In genomic region chr4:57606258-57606657, GRCm38 (mm10) we compare ENCODE assay signal across 14 mouse cellular contexts. TPM values are rescaled to one million over a fixed set of nuclear protein-coding genes. Genes with fewer than 3 reads are reported as not detected.
DNase-seq lines count a peak whose midpoint lies in the region; ATAC-seq lines count a peak whose summit lies in the region.
"Had no signal": no experiment of that assay in that cellular context is flagged by ENCODE, and none has a peak within 500 bp of the region (broad histone marks: within the 10 kb centered on the region; RNA-seq: fewer than 3 reads in every experiment).

No protein-coding gene starts in this region.

- no peaks in the 10 kb centered on the region for H3K9me3 ChIP-seq in heart, embryonic 12.5 days (replicated peaks)
- H3K9me3 ChIP-seq in hindbrain, embryonic 10.5 days = no peaks in the 10 kb centered on the region
- H3K9me3 ChIP-seq: limb, embryonic 12.5 days had no signal

- no peaks in the 10 kb centered on the region for H3K27me3 ChIP-seq in heart, embryonic 12.5 days (replicated peaks)
- no peaks in the 10 kb centered on the region for H3K27me3 ChIP-seq in hindbrain, embryonic 10.5 days (ENCODE audit: insufficient read depth, poor library complexity, severe bottlenecking)

- H3K4me2 ChIP-seq in heart, embryonic 12.5 days = 0 out of 2 replicates have a peak overlapping the region, but pooled peaks have one; percentile 7
- H3K4me2 ChIP-seq: limb, embryonic 12.5 days had no signal

- H3K4me3 ChIP-seq in heart, embryonic 12.5 days = no peak overlapping the region
- no peak overlapping the region for H3K4me3 ChIP-seq in hindbrain, embryonic 10.5 days
- H3K4me3 ChIP-seq: limb, embryonic 12.5 days had no signal

- peak overlapping the region; percentile 74 for H3K27ac ChIP-seq in heart, embryonic 12.5 days (ENCODE audit: poor library complexity, severe bottlenecking)
- no peak overlapping the region for H3K27ac ChIP-seq in hindbrain, embryonic 10.5 days

- H3K36me3 ChIP-seq in heart, embryonic 12.5 days = 0 out of 2 replicates have a peak, but pooled peaks cover 3% of the 10 kb centered on the region
- no peaks in the 10 kb centered on the region for H3K36me3 ChIP-seq in hindbrain, embryonic 10.5 days
- H3K36me3 ChIP-seq: limb, embryonic 12.5 days had no signal

- peak; percentile 15 to 20 for DNase-seq in right cerebral cortex, adult 2 months (ENCODE audit: low spot score in 2 of 2)
- no peak for DNase-seq in right cerebral cortex, postnatal 36 days (ENCODE audit: low spot score in 2 of 2)
- peak; percentile 64 for DNase-seq in adrenal gland, postnatal 14 days
- DNase-seq in retina, postnatal 1 day = no peak
- DNase-seq in thymus, postnatal 25 days = no peak
- DNase-seq in hindbrain, embryonic 10.5 days (ENCODE audit: low spot score) = no peak
- DNase-seq: cerebellum, adult 2 months; kidney, adult 2 months; lung, embryonic 14.5 days; right cerebral cortex, postnatal 4 days had no signal

- peaks cover 72% of the 10 kb centered on the region for H3K4me1 ChIP-seq in heart, embryonic 12.5 days (replicated peaks)
- H3K4me1 ChIP-seq in hindbrain, embryonic 10.5 days (replicated peaks) = peaks cover 4% of the 10 kb centered on the region; the same call in 1 of the 2 replicates

- peak; percentile 68 for ATAC-seq in heart, embryonic 12.5 days (ENCODE audit: insufficient number of reproducible peaks, low FRiP score)

- H3K9ac ChIP-seq in heart, embryonic 12.5 days = no peak overlapping the region
- H3K9ac ChIP-seq: limb, embryonic 12.5 days; lung, embryonic 14.5 days had no signal

- 12% methylated on average over 3 of the region's 3 CpGs for WGBS in heart, embryonic 12.5 days
- 91% methylated on average over 3 of the region's 3 CpGs for WGBS in hindbrain, embryonic 10.5 days

RNA-seq across cellular contexts. Expression of gene Pakap, which starts 38.3 kb away (rescaled TPM):
- total RNA-seq in adrenal gland, postnatal 14 days (2021) = 38.0 and 45.8 TPM in 2 replicates
- polyA plus RNA-seq in heart, embryonic 12.5 days (2016; fragmentation: Nextera tagmentation; extraction: Ambion mirVana) = 72.9 and 74.5 TPM in 2 replicates
- polyA plus RNA-seq in hindbrain, embryonic 10.5 days (2016; fragmentation: Nextera tagmentation; extraction: Ambion mirVana) = 25.3 and 32.6 TPM in 2 replicates
- total RNA-seq: hematopoietic stem cell, adult 5-6 weeks; neutrophil, adult 5-6 weeks had no signal

Comparison
In these comparisons a context has a peak if more than half of its experiments do, and no peak if none do; other contexts are left out.
1. DNase-seq: peak in right cerebral cortex, adult 2 months (2 of 2) and adrenal gland, postnatal 14 days (single experiment); none in right cerebral cortex, postnatal 36 days (0 of 2), retina, postnatal 1 day (single experiment), thymus, postnatal 25 days (single experiment) and hindbrain, embryonic 10.5 days (single experiment).